Mouse (Mus musculus) embryonic fibroblast, embryonic 13.5 days (primary cell): ENCODE measurements around the gene Ttc9.

Source experiments
- CTCF ChIP-seq: IDR thresholded peaks from 2 replicates; pipeline ENCODE4 v1.5.1; 2011; ENCODE audit warnings: mild to moderate bottlenecking, control low read depth, low read length, moderate library complexity, borderline replicate concordance; ENCODE audit not compliant: insufficient read depth
- POLR2A ChIP-seq: IDR thresholded peaks from 2 replicates; pipeline ENCODE4 v1.6.1; 2011; ENCODE audit warnings: low read depth, mild to moderate bottlenecking, control low read depth, low read length, moderate library complexity

DNA sequence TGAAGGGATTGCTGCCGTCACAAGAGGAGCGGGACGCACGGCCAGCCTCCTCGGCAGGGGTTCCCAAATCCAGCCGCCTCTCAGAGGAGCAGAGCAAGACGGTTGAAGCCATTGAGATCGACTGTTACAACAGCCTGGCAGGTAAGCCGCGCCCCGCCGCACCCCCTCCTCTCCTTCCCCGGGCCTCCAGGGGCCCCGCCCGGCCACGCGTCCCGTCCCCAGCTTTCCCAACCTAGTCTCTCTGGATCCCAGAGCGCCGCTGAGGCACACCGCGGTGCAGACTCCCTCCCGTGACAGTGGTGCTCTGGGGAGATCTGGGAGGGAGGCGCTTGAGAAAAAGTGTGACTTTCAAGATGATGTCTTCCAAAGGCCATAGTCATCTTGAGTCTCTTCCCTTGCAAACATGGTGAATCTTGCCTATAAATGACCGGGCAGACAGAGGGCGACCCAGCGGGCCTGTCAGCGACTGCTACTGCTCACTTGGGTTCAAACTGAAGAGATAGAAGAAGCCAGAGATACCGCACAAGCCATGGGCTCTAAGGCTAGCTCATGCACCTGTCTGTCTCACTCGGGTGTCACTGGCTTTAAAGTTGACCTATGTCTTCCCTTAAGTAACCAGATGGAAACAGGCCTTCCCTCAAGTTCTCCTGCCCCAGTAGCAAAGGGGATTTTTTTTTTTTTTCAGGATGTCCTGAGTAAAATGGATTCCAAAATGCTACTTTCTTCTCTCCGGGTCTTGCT lies 782 bp downstream of the Ttc9 start:
- TF ChIP-seq CTCF, result no peak
- TF ChIP-seq POLR2A, result no peak
